Mouse (Mus musculus): ENCODE data around the gene Zdhhc18. TPM values are rescaled to one million over a fixed set of nuclear protein-coding genes. Genes with fewer than 3 reads are reported as not detected.
A peak's percentile ranks its signal among the peaks of the same experiment; 100 is the strongest.

Zdhhc18 gene
- polyA plus RNA-seq, 1 experiment from 2014 or later: 4.4 TPM

DNA sequence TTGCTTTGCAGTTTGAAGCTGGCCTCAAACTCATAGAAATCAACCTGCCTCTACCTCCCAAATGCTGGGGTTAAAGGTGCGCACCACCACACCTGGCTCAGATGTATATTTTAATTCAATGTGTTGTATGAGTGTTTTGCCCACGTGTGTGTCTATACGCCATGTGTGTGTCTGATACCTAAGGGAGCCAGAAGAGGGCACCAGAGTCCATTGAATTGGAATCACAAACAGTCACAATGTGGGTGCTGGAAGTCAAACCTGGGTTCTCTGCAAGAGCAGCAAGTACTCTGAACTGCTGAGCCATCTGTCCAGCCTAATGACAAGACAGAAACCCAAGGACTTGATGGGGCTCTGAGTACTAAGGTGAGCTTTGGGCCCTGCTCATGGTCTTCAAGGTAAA is 4.8 kb downstream of the Zdhhc18 start:
- no peak overlapping the region for H3K27ac ChIP-seq

DNA sequence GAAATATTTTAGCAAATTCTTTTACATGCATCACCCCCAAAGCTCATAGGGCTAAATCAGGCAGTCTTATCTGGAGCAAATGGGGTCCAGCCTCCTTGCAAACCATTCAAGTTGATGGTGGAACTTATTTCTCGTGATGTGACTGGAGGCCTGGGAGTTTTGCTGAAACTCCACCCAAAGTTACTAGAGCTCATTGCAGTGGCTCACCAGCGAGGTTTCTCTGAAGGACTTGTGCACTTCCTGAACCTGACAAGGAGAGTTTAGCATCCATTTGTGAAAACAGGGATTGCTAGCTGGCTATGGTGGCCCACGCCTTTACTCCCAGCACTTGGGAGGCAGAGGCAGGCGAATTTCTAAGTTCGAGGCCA is 15.9 kb downstream of the Zdhhc18 start:
- Histone ChIP-seq H3K27me3 (no peaks in the 10 kb centered on the region), H3K4me1 (replicated peaks) (peaks cover 38% of the 10 kb centered on the region), H3K27ac (no peak overlapping the region), H3K9ac (no peak overlapping the region), H3K4me3 (no peak overlapping the region), H3K9me3 (no peaks in the 10 kb centered on the region), H3K36me3 (no peaks in the 10 kb centered on the region), H3K4me2 (no peak overlapping the region)
- ATAC-seq (ENCODE audit: low FRiP score): no peak
- 85% methylated on average over 5 of the region's 5 CpGs for WGBS

More for the DNA sequence above, 4.8 kb downstream of the Zdhhc18 start:
- 91% methylated on average over 3 of the region's 3 CpGs for WGBS
- H3K27me3 ChIP-seq: no peaks in the 10 kb centered on the region
- ATAC-seq (ENCODE audit: low FRiP score): no peak
- no peak overlapping the region for H3K4me2 ChIP-seq
- H3K4me1 ChIP-seq (replicated peaks): no peaks in the 10 kb centered on the region
- H3K4me3 ChIP-seq: no peak overlapping the region
- H3K36me3 ChIP-seq: no peaks in the 10 kb centered on the region
- H3K9me3 ChIP-seq: peaks cover 9% of the 10 kb centered on the region
- no peak overlapping the region for H3K9ac ChIP-seq

DNA sequence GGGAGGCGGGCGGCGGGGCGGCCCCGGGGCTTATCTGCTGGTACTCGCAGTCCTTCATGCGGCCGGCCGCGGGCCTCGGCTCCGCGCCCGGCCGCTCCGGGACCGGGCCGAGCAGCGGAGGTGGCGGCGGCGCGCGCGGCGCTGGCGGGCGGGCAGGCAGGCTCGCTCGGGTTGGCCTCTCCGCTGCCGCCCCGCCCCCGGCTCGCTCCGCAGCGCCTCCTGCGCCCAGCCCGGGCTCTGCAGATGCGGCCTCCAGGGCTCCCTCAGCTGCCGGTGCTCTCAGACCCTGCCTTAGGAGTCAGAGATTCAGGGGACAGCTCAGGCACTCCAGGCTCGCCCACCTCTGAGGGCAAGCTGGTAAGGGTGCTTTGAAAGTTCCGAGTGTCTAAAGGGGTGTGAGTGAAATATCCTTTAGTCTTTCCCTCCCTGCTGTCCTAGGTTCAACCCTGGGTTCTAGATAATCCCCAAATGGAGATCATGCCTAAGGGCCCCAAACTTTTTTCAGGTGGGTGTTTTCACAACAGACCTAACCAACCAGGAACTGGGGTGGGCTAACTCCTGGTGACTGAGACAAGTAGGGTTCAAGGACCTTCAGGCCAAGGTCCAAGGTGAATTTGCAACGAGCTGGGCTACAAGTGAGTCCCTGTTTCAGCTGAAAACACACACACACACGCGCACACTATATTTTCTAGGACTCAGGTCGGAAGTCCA is 16.5 kb downstream of the Zdhhc18 start:
- H3K36me3 ChIP-seq: no peaks in the 10 kb centered on the region
- H3K4me3 ChIP-seq: peak overlapping the region; percentile 81
- H3K27ac ChIP-seq: peak overlapping the region; percentile 88
- ATAC-seq (ENCODE audit: low FRiP score): peak; percentile 88
- H3K4me2 ChIP-seq: peak overlapping the region; percentile 95
- H3K4me1 ChIP-seq (replicated peaks): peaks cover 40% of the 10 kb centered on the region
- H3K27me3 ChIP-seq: no peaks in the 10 kb centered on the region
- peak overlapping the region; percentile 93 for H3K9ac ChIP-seq
- WGBS: 45% methylated on average over 8 of the region's 47 CpGs
- no peaks in the 10 kb centered on the region for H3K9me3 ChIP-seq

DNA sequence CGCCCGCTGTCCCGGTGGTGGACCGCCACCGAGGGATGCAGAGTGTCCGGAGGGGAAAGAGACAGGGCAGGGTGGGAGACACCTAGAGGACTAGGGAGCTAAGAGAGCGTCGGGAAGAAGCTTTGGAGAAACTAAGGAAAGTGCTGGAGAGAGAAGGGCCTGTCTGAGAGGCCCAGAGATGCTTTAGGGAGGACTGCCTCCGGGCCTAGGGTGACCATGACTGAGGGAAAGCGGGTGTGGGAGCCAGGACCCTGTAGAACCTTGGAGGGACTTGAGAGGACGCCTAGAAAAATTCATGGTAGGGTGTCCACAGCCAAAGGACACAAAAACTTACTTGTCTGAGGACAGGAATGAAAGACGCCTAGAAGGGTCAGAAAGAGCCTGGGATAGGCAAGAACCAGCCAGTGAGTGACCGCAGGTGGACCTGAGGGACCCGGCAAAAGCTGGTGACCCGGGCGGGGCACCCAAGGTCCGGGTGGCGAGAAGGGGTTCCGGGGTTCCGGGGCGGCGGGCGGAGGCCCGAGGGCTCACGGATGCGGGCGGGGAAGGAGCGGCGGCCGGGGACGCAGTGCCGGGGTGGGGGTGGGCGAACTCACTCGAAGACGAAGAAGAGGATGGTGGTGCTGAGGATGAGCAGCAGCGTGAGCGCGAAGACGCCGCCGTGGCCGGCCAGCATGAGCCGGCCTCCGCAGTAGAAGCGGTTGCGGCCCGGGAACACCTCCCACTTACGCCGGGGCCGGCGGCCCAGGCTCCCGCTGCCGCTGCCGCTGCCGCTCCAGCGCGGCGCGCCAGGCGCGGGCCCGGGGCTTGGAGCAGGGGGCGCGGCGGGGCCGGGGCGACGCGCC is 17.2 kb downstream of the Zdhhc18 start:
- ATAC-seq (ENCODE audit: low FRiP score): peak; percentile 70
- WGBS: 1% methylated on average over 40 of the region's 69 CpGs

DNA sequence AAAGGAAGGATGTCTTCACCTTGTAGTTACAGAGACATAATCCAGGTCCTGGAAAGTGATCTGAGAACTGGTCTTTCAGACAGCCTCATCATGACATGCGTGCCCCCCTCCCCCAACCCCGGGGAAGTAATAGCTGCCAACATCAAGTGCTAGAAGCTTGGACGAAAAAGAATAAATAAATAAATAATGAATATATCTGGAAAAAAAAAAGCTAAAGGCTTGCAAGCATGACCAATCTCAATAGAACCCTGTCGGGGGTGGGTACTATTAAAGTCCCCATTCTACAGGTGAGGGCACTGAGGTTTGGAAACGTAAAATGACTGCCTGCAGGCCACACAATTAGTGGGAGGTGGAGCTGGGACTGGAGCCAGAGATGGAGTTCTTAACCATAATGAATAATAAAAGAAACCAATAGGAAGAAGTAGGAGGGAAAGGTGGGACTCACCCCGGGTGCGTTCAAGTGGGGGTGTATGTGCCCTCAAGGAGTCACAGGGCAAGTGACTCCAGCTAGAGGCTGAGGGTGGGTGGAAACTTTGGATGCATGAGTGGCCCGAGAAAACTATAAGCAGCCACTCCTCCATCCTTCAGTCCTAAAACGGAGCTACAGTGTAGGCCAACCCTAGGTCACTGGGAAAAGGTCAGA is 18.1 kb downstream of the Zdhhc18 start:
- H3K9me3 ChIP-seq: no peaks in the 10 kb centered on the region
- H3K4me2 ChIP-seq: peak overlapping the region; percentile 95
- peak overlapping the region; percentile 93 for H3K9ac ChIP-seq
- H3K36me3 ChIP-seq: peaks cover 4% of the 10 kb centered on the region
- ATAC-seq (ENCODE audit: low FRiP score): no peak
- peaks cover 40% of the 10 kb centered on the region for H3K4me1 ChIP-seq (replicated peaks)
- H3K4me3 ChIP-seq: peak overlapping the region; percentile 81
- H3K27me3 ChIP-seq: no peaks in the 10 kb centered on the region
- H3K27ac ChIP-seq: no peak overlapping the region
- WGBS: 39% methylated on average over 9 of the region's 9 CpGs

More for the DNA sequence above, 17.2 kb downstream of the Zdhhc18 start:
- H3K9me3 ChIP-seq: no peaks in the 10 kb centered on the region
- H3K27me3 ChIP-seq: no peaks in the 10 kb centered on the region
- peak overlapping the region; percentile 81 for H3K4me3 ChIP-seq
- peak overlapping the region; percentile 88 for H3K27ac ChIP-seq
- peak overlapping the region; percentile 93 for H3K9ac ChIP-seq
- peaks cover 40% of the 10 kb centered on the region for H3K4me1 ChIP-seq (replicated peaks)
- no peaks in the 10 kb centered on the region for H3K36me3 ChIP-seq
- H3K4me2 ChIP-seq: peak overlapping the region; percentile 95

DNA sequence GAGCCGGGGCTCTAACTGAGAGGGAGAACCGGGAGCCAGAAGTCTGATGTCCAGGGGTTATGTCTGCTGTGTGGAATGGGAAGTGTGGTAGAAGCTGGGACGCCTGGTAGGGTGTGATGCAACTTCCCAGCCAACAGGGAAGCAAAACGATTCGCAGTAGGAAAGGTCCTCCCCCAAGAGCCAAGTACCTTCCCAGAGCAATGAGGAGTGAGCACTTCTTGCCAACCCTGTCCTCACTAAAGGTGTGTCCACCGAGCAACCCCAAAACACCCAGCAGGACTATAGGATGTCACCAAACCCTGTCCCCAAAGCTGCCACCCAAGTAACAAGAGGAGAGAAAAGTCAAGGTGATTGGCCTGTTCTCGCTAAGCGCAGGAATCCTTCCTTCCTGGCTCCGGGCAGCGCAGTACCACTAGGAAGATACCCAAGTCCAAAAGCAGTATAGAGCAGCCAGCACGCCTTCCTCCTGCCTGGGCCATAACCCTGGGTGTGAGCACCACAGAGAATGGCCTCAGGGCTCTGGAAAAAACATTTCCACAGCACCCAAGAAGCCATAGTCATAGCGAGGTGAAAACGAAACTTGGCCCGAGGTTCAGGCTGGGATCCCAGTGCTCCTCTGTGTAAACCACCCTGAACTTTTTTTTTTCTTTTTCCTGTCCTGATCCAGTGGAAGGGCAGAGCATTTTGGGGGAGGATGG is 18.7 kb downstream of the Zdhhc18 start:
- no peak for ATAC-seq (ENCODE audit: low FRiP score)
- 88% methylated on average over 14 of the region's 14 CpGs for whole genome bisulfite sequencing
- Histone ChIP-seq H3K4me2 (peak overlapping the region; percentile 95), H3K9me3 (no peaks in the 10 kb centered on the region), H3K4me1 (replicated peaks) (peaks cover 40% of the 10 kb centered on the region), H3K9ac (peak overlapping the region; percentile 93; the same call in 1 of the 2 replicates), H3K4me3 (peak overlapping the region; percentile 81; the same call in 1 of the 2 replicates), H3K27me3 (no peaks in the 10 kb centered on the region), H3K36me3 (peaks cover 11% of the 10 kb centered on the region), H3K27ac (no peak overlapping the region)

DNA sequence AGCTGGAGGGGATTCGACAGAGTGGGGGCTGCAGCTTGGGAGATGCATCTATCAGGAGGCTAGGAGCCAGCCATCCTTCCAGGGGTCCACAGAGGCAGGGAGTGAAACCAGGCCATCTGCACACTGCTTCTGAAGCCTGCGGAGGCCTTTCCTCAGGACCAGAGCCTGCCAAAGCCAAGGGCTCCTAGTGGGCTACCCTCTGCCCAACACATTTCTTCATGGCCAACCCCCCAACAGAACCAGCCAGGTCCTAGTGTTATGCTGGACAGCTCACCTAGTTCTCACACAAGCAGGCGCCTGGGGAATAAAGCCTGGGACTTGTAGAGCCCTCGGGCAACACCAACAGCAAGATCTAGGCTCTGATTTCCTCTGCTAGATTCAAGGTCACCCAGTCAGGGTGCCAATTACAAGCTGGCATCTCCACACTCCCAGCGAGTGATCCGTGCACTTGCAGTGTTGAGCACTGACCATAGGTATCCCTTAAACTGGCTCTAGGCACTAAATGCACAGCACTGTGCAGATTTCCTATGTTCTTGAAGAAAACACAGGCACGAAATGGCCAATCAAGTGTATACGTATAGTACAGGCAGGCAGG is 19.5 kb downstream of the Zdhhc18 start:
- H3K36me3 ChIP-seq: peaks cover 19% of the 10 kb centered on the region
- WGBS: 90% methylated on average over 8 of the region's 8 CpGs
- peaks cover 40% of the 10 kb centered on the region for H3K4me1 ChIP-seq (replicated peaks)
- H3K27me3 ChIP-seq: no peaks in the 10 kb centered on the region
- ATAC-seq (ENCODE audit: low FRiP score): no peak
- H3K27ac ChIP-seq: no peak overlapping the region
- H3K4me2 ChIP-seq: no peak overlapping the region
- no peak overlapping the region for H3K4me3 ChIP-seq
- peak overlapping the region; percentile 29; the same call in 1 of the 2 replicates for H3K9ac ChIP-seq
- H3K9me3 ChIP-seq: no peaks in the 10 kb centered on the region

DNA sequence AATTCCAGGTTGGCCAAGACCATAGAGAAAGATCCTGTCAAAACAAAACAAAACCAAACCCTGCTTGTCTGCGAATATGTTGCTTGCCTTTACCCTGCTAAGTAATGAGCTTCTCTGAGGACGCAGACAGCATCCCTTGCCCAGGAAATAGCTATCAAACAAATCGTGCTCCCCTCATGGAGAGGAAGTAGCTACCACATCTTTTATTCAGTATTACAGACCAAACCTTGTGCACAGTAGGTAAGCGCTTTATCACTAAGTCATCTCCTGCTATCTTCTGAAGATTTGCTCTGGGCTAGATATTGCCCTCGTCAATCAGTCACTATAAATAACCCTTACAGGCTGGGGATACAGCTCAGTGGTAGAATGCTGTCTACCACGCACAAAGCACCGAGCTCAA is 20.8 kb downstream of the Zdhhc18 start:
- 78% methylated on average over 7 of the region's 7 CpGs for WGBS
- Histone ChIP-seq H3K27ac (no peak overlapping the region), H3K4me2 (no peak overlapping the region), H3K4me1 (replicated peaks) (peaks cover 40% of the 10 kb centered on the region), H3K9me3 (no peaks in the 10 kb centered on the region), H3K27me3 (no peaks in the 10 kb centered on the region), H3K4me3 (no peak overlapping the region), H3K9ac (no peak overlapping the region), H3K36me3 (peaks cover 31% of the 10 kb centered on the region)
- no peak for ATAC-seq (ENCODE audit: low FRiP score)

DNA sequence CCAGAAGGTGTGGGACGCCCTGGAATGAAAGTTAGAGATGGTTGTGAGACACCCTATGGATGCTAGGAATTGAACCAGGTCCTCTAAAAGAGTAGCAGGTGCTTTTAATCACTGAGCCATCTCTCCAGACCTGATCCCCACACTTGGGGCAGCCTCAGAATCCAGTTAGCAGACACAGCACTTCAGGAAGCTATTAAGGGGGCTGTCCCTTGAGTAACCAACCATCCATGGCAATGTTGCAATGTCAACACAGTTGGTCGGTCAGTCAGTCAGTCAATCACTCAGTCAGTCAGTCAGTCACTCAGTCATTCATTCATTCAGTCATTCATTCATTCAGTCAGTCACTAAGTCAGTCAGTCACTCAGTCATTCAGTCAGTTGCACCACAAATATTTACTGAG is 21.4 kb downstream of the Zdhhc18 start:
- ATAC-seq (ENCODE audit: low FRiP score): no peak
- Histone ChIP-seq H3K27ac (no peak overlapping the region), H3K9me3 (no peaks in the 10 kb centered on the region), H3K4me1 (replicated peaks) (peaks cover 37% of the 10 kb centered on the region), H3K4me3 (no peak overlapping the region), H3K4me2 (no peak overlapping the region), H3K9ac (no peak overlapping the region), H3K27me3 (no peaks in the 10 kb centered on the region), H3K36me3 (peaks cover 38% of the 10 kb centered on the region)
- 84% methylated on average over 2 of the region's 2 CpGs for WGBS

DNA sequence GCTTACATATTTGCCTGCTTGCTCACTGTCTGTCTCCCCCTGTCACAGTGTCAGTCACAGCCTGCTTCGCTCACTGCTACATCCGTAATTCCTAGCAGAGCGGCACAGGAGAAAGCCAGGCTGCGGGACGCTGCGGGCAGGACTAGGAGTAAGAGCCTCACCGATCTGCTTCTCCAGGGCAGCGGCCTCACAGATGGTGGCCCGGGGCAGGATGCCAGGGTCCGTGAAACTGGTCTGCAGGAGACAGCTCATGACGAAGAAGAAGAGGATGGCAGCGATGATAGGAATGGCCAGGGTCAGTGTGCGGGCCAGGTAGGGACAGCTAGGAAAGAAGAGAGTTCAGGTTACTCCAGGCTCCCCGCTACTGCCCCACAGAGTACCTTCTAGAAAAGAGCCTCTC is 22.9 kb downstream of the Zdhhc18 start:
- H3K9me3 ChIP-seq: no peaks in the 10 kb centered on the region
- H3K4me3 ChIP-seq: no peak overlapping the region
- no peak overlapping the region for H3K9ac ChIP-seq
- no peaks in the 10 kb centered on the region for H3K27me3 ChIP-seq
- peaks cover 28% of the 10 kb centered on the region for H3K4me1 ChIP-seq (replicated peaks)
- ATAC-seq (ENCODE audit: low FRiP score): no peak
- no peak overlapping the region for H3K4me2 ChIP-seq
- H3K36me3 ChIP-seq: peaks cover 44% of the 10 kb centered on the region
- WGBS: 92% methylated on average over 14 of the region's 14 CpGs
- H3K27ac ChIP-seq: no peak overlapping the region

DNA sequence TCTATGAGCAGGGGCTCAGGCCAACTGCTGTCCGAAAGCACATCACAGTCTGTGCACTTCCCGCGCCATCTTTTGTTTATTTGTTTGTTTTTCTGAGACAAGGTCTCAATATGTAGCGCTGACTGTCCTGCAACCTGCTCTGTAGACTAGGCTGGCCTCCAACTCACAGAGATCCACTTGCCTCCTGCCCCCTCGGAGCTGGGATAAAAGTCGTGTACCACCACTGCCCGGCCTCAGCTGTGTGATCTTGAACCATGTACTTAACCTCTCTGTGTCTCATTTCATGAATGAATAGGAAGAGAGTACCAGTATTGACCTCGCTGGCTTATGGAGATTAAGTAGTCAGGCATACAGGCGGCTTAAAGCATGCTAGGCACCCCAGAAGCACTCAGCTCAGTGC is 23.3 kb downstream of the Zdhhc18 start:
- Histone ChIP-seq H3K36me3 (peaks cover 44% of the 10 kb centered on the region), H3K9ac (no peak overlapping the region), H3K9me3 (no peaks in the 10 kb centered on the region), H3K27ac (no peak overlapping the region), H3K27me3 (no peaks in the 10 kb centered on the region), H3K4me3 (no peak overlapping the region), H3K4me1 (replicated peaks) (peaks cover 24% of the 10 kb centered on the region), H3K4me2 (no peak overlapping the region)
- no peak for ATAC-seq (ENCODE audit: low FRiP score)
- 86% methylated on average over 9 of the region's 9 CpGs for WGBS
